Mouse (Mus musculus) layer of hippocampus, adult 18-20 months (tissue): ENCODE data around the gene Fggy. TPM values are rescaled to one million over a fixed set of nuclear protein-coding genes. Genes with fewer than 3 reads are reported as not detected.

Source experiments
- DNase-seq, 2 experiments: peaks; one replicate each; pipeline ENCODE4 v3.0.0; 2022; ENCODE audit warnings: low spot score in 2 of 2
- total RNA-seq, 2 experiments: library from RNA; stranded (reverse); gene quantifications; 2 replicates each; pipeline ENCODE4 v1.2.3; 2021

Fggy gene
- total RNA-seq, 2 experiments from 2014 or later = 14.9 to 15.5 TPM

GRCm38 (mm10) chr4:95772663-95773062 is 215.4 kb downstream of the Fggy start:
- no peak for DNase-seq

- no peak for DNase-seq
These were observed 218.3 kb downstream of the Fggy start for GRCm38 (mm10) chr4:95775574-95775973.

GRCm38 (mm10) chr4:95777839-95778238 is 220.5 kb downstream of the Fggy start:
- DNase-seq = no peak

DNA sequence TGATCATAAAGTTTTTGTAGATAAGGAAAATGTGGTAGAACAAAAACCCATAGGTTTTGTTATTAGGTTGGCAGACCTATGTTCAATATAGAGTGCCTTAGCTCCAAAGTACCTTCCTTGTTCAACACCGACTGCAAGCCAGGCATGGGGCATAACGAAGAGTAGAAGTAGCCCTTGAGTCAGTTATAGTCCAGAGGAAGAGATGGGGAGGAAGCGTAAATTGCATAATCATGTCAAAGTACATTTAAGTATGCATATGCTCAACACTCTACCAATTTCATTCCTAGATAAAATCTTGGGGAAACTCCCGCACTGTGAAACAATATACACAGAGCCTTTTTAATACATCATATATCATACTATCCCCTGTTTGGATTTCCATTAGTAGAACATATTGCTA is 221.2 kb downstream of the Fggy start:
- no peak for DNase-seq

- DNase-seq = no peak
These were observed 227.0 kb downstream of the Fggy start for GRCm38 (mm10) chr4:95784146-95784895.

DNA sequence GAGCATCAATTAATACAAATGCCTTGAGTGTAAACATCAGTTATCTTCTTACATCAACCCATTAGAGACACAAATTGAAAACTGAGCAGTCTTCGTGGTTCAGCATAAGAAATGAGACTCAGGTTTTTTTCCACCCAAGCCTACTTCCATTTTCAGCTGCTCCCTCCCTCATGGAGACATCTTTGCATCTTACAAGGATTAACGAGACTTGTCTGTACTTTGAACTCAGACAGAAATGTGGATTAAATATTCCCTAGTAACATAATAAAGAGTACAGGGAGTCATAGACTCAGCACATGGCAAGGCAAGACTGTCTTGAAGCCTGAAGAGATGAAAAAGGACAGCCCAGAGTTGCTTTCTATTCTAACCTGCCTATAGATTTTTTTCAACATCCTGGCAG is 230.3 kb downstream of the Fggy start:
- no peak for DNase-seq

DNA sequence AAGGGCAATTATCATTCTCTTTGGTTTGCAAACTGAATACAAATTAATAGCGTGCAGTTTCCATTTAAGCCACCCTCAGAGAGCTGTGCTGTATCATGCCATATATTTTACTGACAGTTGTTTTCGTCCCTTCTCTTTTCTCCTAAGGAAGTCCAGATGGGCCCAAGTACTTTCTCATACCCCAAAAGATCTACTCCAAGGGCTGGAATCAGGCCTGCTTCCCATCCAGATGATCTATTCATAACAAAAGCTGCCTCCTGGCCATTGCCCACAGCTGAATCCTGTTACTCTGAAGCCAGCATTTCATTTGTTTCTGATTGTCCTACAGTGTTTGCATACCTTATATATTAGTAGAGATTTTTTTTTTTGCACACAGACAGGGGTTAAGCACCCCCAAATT is 231.6 kb downstream of the Fggy start:
- no peak for DNase-seq

- no peak for DNase-seq
These were observed 234.7 kb downstream of the Fggy start for GRCm38 (mm10) chr4:95791913-95792475.

DNA sequence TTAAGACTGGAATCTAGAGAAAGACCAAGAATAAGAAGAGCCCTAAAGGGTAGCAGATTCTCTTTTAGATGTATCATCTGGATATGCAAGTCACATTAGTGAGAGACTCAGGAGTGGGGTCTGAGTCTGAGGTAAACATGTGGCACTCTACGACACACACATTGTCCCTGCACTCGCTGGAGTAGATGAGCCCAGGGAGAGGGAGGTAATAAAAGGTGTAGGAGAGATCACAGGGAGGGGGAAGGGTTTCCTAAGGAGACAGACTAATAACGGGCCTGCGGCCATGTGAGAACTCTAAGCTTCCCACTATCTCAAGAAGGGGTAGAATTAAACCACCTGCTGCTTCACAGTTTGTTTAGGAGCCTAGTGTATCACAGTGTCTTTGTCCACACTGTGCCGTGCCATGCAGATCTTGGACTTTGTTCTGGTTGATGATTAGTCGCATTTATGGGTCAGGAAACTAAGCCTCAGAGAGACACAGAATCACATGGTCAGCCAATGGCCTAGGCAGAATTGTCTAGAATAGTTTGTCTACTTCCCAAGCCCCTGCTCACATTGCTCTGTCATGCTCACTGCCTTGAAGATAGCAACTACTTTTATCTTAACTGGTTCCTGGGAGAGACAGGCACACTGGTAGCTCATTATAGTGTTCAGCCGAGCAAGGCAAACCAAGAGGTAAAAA is 236.5 kb downstream of the Fggy start:
- no peak for DNase-seq

DNA sequence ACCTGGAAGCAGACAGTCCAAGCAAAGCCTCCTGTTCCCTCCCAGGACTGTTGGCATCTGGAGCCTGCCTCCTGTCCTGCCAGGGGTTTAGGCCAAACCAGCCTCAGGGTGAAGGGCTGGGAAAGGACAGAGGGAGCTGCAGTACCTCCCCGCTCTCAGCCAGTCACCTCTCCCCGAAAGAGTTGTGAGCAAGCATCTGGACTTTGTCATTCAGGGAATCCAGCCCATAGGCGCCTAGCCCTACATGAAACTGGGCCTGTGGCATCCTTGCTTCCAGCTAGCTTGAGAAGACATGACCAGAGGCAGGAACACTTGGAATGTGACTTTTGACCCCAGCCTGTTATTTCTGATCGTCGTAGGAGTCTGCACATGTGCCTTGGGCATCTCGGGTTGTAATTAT is 237.3 kb downstream of the Fggy start:
- DNase-seq = no peak

DNA sequence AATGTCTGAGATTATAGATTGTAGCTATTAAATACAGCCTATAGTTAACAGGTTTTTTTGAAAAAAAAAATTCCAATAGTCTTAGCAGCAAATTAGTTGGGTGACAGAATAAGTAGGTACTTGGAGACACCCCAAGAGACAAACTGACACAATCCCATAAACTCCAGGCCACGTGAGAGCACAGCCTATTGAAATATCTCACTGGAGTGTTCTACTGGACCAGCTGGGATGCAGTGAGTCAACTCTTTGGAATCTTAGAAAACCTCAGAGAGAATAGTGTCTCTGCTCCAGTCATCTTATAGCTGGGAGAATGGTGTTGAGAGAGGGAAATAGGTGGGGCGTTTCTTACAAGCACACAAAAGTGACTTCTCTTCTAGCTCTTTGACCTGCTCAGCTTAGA is 238.0 kb downstream of the Fggy start:
- DNase-seq = no peak

- no peak for DNase-seq
These were observed 262.3 kb downstream of the Fggy start for GRCm38 (mm10) chr4:95819650-95820049.

DNA sequence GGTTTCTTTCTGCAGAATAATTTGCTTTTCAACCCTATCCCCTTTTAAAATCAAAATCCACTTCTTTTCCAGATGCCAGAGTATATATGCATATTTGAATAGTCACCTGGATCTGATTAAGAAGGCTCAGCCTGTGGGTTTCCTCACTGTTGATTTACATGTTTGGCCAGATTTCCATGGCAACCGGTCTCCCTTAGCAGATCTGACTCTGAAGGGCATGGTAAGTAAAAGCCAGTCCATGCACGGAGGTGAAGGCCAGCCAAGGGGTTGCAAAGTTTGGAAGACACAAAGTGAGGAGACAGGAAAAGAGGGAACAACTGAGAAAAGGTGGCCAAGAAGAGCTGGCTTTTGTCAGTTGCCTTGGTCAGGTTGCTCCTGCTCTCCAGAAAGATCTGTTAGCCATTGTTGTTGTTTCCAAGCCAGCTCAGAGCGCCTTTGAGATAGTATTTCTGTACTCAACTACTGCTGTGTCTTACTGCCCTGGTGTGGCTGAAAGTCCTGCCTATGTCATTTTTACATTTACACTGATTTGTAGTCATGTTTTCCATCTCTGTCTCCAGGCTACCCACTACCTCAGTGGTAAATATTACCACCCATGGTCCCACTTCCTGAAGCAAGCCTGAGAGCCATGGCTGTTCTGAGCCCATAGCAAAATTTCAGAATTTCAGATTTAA is 264.7 kb downstream of the Fggy start:
- DNase-seq = no peak

GRCm38 (mm10) chr4:95828164-95828563 is 270.9 kb downstream of the Fggy start:
- no peak for DNase-seq

DNA sequence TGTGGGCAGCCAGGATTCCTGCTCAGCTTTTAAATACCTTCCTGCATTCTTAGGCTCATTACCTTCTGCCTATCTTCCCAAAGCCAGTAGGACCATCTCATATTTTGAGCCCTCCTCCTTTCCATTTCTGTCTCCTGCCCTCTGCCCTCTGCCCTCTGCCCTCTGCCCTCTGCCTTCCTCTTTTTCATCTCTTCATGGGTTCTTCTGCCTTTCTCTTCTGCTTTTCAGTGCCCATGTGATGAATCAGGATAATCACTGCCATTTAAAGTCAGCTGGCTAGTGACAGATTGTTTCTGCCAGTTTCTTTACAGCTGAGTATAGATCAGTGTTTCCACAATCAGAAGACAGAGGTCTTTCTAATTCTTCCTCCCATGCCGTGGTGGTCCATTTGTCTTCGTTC is 273.0 kb downstream of the Fggy start:
- no peak for DNase-seq

DNA sequence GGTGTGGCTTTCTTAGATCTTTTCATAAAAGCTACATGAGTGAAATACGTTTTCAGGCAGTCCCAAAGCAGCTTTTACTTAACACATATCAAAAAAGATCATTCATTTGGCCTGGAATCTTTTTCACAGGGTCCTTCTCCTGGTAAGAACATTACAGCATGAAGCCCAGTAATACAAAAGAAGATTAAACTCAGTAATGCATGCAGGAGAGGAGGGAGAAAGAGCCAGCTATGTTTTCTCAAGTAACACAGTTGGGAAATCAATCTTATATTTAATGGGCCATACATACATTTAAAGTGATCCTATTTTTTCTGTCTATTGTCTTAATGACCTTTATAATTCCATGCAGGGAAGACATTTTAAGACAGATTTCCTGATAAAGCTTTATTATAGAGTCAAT is 282.6 kb downstream of the Fggy start:
- DNase-seq = no peak

- DNase-seq = no peak
These were observed 283.2 kb downstream of the Fggy start for GRCm38 (mm10) chr4:95840389-95841053.

DNA sequence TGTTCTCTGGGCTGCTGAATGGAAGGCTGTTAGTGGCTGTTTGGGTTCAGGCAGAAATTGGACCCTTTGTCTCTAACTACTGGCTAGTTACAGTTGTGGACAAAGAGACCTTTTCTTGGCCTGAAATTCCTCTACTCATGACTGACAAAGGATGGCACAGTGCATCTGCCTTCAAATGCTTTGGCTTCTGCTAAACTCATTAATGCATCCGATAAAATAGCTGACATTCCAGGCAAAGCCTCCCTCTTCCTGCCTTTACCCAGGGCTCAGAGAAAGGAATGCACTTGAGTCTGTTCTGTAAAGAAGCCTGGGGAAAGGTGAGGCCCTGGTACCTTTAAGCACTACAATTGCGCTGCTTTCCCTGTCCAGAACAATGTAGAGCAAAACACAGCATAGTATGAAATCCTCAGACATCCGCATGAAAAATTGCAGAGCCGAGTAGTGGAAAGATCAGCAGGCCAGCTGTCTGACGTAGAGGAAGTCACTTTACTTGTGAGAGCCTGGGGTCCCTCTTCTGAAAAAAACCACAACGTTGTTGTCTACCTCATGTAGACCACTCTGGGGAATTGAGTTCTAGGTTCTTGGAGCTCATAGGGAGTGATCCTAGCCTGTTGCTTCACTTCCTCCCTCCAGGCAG is 288.8 kb downstream of the Fggy start:
- DNase-seq = peak in 1 of 2 experiments; percentile 34

DNA sequence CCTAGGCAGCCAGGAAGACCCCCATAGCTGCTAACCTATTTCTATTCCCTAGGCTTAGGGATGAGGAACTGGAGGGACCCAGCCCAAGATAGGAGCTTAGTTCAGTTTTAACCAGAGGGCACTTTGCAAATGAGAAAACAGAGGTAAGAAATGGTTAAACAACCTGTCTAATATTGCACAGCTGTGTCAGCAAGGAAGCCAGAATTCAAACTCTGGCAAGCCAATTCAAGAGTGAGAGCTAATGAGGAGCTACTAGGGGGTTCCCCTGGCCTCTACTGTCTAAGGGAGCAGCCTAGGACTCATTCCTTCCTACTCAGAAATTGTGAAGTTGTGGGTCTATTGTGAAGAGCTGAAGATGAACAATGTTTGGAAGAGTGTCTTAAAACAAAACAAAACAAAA is 289.9 kb downstream of the Fggy start:
- DNase-seq = no peak

DNA sequence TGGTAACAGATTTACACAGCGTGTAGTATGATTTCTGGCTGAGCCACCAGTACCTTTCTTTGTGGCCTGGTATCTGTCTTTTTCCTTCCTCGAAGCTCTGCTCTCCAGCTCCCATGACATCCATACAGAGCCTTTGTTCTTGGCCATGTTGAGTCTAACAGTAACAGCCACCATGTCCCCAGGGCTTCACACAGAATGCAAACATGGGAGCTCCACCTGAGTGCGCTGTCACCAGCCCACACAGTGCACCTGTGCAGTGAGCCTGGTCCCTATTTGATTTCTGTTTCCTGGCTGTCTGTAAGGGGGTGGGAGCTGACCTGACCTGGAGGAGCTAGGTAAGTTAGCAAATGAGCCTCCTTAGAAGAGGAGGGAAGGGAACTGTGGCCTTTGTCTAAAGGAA is 290.4 kb downstream of the Fggy start:
- DNase-seq = no peak

- DNase-seq = no peak
These were observed 292.2 kb downstream of the Fggy start for GRCm38 (mm10) chr4:95849497-95849896.
